Mouse (Mus musculus) C2C12 (cell line): ENCODE results near the gene Hlcs.

Experiments used
- CTCF ChIP-seq: IDR thresholded peaks from one replicate; pipeline ENCODE4 v1.5.1; 2011; ENCODE audit not compliant: control insufficient read depth, insufficient read depth, insufficient read length
- MYOG ChIP-seq: IDR thresholded peaks from one replicate; pipeline ENCODE4 v1.6.1; 2011; ENCODE audit not compliant: control insufficient read depth, insufficient read length; ENCODE audit errors: extremely low read depth
- USF1 ChIP-seq: IDR thresholded peaks from one replicate; pipeline ENCODE4 v1.6.1; 2011; ENCODE audit warnings: low read depth, mild to moderate bottlenecking, control low read depth, moderate library complexity

- TF ChIP-seq CTCF: no peak
- no peak for TF ChIP-seq MYOG
- TF ChIP-seq USF1: no peak
Measured at GRCm38 (mm10) chr16:94175366-94175986, 137.9 kb downstream of the Hlcs start.
